Mouse (Mus musculus) forebrain, postnatal 0 days (tissue): ENCODE results near the gene Ndufa10. TPM values are rescaled to one million over a fixed set of nuclear protein-coding genes. Genes with fewer than 3 reads are reported as not detected.

Source experiments
- ATAC-seq: fragments of 200-750 bp; cut with Nextera tagmentation; 2 replicates; pipeline ENCODE4 v1.8.0; 2017; ENCODE audit warnings: mild to moderate bottlenecking, moderate library complexity
- DNase-seq: peaks from one replicate; pipeline ENCODE4 v3.0.0-alpha.2; 2015
- H3K27ac ChIP-seq: fragments of 300-500 bp; sonication (generic); 2 replicates; pipeline ENCODE4 v1.5.1; 2014; ENCODE audit warnings: low read depth, mild to moderate bottlenecking, antibody characterized with exemption, low read length, moderate library complexity, mixed read lengths
- H3K27me3 ChIP-seq: fragments of 300-500 bp; sonication (generic); 2 replicates; pipeline ENCODE4 v1.6.1; 2014; ENCODE audit warnings: mild to moderate bottlenecking, low read length, mixed read lengths; ENCODE audit not compliant: insufficient read depth
- H3K36me3 ChIP-seq: fragments of 300-500 bp; sonication (generic); 2 replicates; pipeline ENCODE4 v1.6.1; 2014; ENCODE audit warnings: mild to moderate bottlenecking, moderate library complexity; ENCODE audit not compliant: insufficient read depth
- H3K4me1 ChIP-seq: fragments of 300-500 bp; sonication (generic); 2 replicates; pipeline ENCODE4 v1.6.1; 2014; ENCODE audit warnings: antibody characterized with exemption; ENCODE audit not compliant: insufficient read depth
- H3K4me2 ChIP-seq: fragments of 300-500 bp; sonication (generic); 2 replicates; pipeline ENCODE4 v1.6.1; 2014; ENCODE audit warnings: low read depth, mild to moderate bottlenecking, moderate library complexity
- H3K4me3 ChIP-seq: fragments of 300-500 bp; sonication (generic); 2 replicates; pipeline ENCODE4 v1.5.1; 2014; ENCODE audit warnings: low read depth, low read length, mixed read lengths
- H3K9ac ChIP-seq: fragments of 300-500 bp; sonication (generic); 2 replicates; pipeline ENCODE4 v1.6.1; 2014; ENCODE audit warnings: mild to moderate bottlenecking
- H3K9me3 ChIP-seq: fragments of 300-500 bp; sonication (generic); 2 replicates; pipeline ENCODE4 v1.6.1; 2016; ENCODE audit warnings: low read length
- CTCF ChIP-seq: sonication (generic); IDR thresholded peaks from 2 replicates; pipeline ENCODE4 v1.5.1; 2016; ENCODE audit warnings: antibody characterized with exemption, control low read depth, low read depth
- WGBS: fragments of 180-500 bp; shearing (Covaris S2); extraction: QIAGEN DNeasy Blood & Tissue Kit; methylation state at CpG from one replicate; pipeline ENCODE4 v1.1.7; 2014; 5-methylcytosine and 5-hydroxymethylcytosine counted together
- polyA plus RNA-seq: library from polyadenylated mRNA; unstranded; fragments of >200 nt; fragmentation: Nextera tagmentation; extraction: Ambion mirVana; gene quantifications from 2 replicates; pipeline ENCODE4 v1.2.1, GENCODE M21; 2015
- total RNA-seq: library from RNA; depleted of rRNA; stranded (reverse); fragments of >200 nt; gene quantifications from 2 replicates; pipeline ENCODE4 v1.2.3, GENCODE M21; 2014

Gene Ndufa10
- total and polyA plus RNA-seq, 2 experiments from 2014 or later = 181 to 335 TPM

GRCm38 (mm10) chr1:92485013-92485412, 11.4 kb upstream of the Ndufa10 start, which contains the start of gene Olfr1416:
TSS of gene Olfr1416 (minus strand) at chr1:92485113.
- DNase-seq (no peak), ATAC-seq (no peak)
- H3K4me1 ChIP-seq = no peaks in the 10 kb centered on the region
- H3K9ac ChIP-seq = no peak within 1 kb of the TSS
- H3K9me3 ChIP-seq = no peaks in the 10 kb centered on the region
- no peak for TF ChIP-seq CTCF
- no peak within 1 kb of the TSS for H3K27ac ChIP-seq
- H3K4me2 ChIP-seq = no peak within 1 kb of the TSS
- no peaks in the 10 kb centered on the region for H3K36me3 ChIP-seq
- no peak within 1 kb of the TSS for H3K4me3 ChIP-seq
- H3K27me3 ChIP-seq = peaks cover 5% of the 10 kb centered on the region; the same call in 1 of the 2 replicates

GRCm38 (mm10) chr1:92474066-92474578, 462 bp upstream of the Ndufa10 start:
- 7% methylated on average over 10 of the region's 10 CpGs for WGBS
- DNase-seq (no peak), ATAC-seq (peak; percentile 49)
- Histone ChIP-seq H3K4me2 (peak overlapping the region; percentile 91), H3K4me3 (peak overlapping the region; percentile 84), H3K27ac (peak overlapping the region; percentile 77; the same call in 1 of the 2 replicates), H3K36me3 (peaks cover 22% of the 10 kb centered on the region), H3K9me3 (no peaks in the 10 kb centered on the region), H3K27me3 (no peaks in the 10 kb centered on the region), H3K4me1 (peaks cover 11% of the 10 kb centered on the region), H3K9ac (peak overlapping the region; percentile 91)
- TF ChIP-seq CTCF = no peak

GRCm38 (mm10) chr1:92468891-92469290, 4.8 kb downstream of the Ndufa10 start:
- no peaks in the 10 kb centered on the region for H3K27me3 ChIP-seq
- peaks cover 71% of the 10 kb centered on the region for H3K36me3 ChIP-seq
- WGBS = 92% methylated on average over 4 of the region's 4 CpGs
- peaks cover 5% of the 10 kb centered on the region for H3K4me1 ChIP-seq
- H3K4me3 ChIP-seq = no peak overlapping the region
- ATAC-seq = no peak
- H3K9me3 ChIP-seq = no peaks in the 10 kb centered on the region
- no peak for DNase-seq
- no peak overlapping the region for H3K4me2 ChIP-seq
- TF ChIP-seq CTCF = no peak
- no peak overlapping the region for H3K27ac ChIP-seq
- no peak overlapping the region for H3K9ac ChIP-seq

GRCm38 (mm10) chr1:92458416-92458815, 15.2 kb downstream of the Ndufa10 start:
- no peak for TF ChIP-seq CTCF
- 90% methylated on average over 6 of the region's 6 CpGs for WGBS

GRCm38 (mm10) chr1:92457758-92458157, 15.9 kb downstream of the Ndufa10 start:
- Histone ChIP-seq H3K4me1 (no peaks in the 10 kb centered on the region), H3K27ac (no peak overlapping the region), H3K4me3 (no peak overlapping the region), H3K36me3 (peaks cover 83% of the 10 kb centered on the region), H3K9ac (no peak overlapping the region), H3K27me3 (no peaks in the 10 kb centered on the region), H3K4me2 (no peak overlapping the region), H3K9me3 (no peaks in the 10 kb centered on the region)
- no peak for DNase-seq
- no peak for ATAC-seq
- no peak for TF ChIP-seq CTCF

More at GRCm38 (mm10) chr1:92458416-92458815, 15.2 kb downstream of the Ndufa10 start:
- ATAC-seq (no peak), DNase-seq (no peak)
- Histone ChIP-seq H3K4me2 (no peak overlapping the region), H3K9ac (no peak overlapping the region), H3K4me1 (no peaks in the 10 kb centered on the region), H3K36me3 (peaks cover 78% of the 10 kb centered on the region), H3K27me3 (no peaks in the 10 kb centered on the region), H3K4me3 (no peak overlapping the region), H3K9me3 (no peaks in the 10 kb centered on the region), H3K27ac (no peak overlapping the region)

- Histone ChIP-seq H3K9me3 (no peaks in the 10 kb centered on the region), H3K4me2 (no peak overlapping the region), H3K36me3 (peaks cover 79% of the 10 kb centered on the region), H3K27me3 (no peaks in the 10 kb centered on the region), H3K4me3 (no peak overlapping the region), H3K9ac (no peak overlapping the region), H3K4me1 (no peaks in the 10 kb centered on the region), H3K27ac (no peak overlapping the region)
- DNase-seq = peak; percentile 74
- peak; percentile 25; the same call in 1 of the 2 replicates for ATAC-seq
- WGBS = 77% methylated on average over 8 of the region's 8 CpGs
- TF ChIP-seq CTCF = peak; percentile 80
Measured at GRCm38 (mm10) chr1:92453751-92454445, 19.8 kb downstream of the Ndufa10 start.

- WGBS = 86% methylated on average over 3 of the region's 3 CpGs
- Histone ChIP-seq H3K4me3 (no peak overlapping the region), H3K9ac (no peak overlapping the region), H3K4me2 (no peak overlapping the region), H3K36me3 (peaks cover 84% of the 10 kb centered on the region), H3K27ac (no peak overlapping the region), H3K9me3 (no peaks in the 10 kb centered on the region), H3K4me1 (no peaks in the 10 kb centered on the region), H3K27me3 (no peaks in the 10 kb centered on the region)
- DNase-seq (no peak), ATAC-seq (no peak)
- TF ChIP-seq CTCF = no peak
Measured at GRCm38 (mm10) chr1:92448293-92448692, 25.4 kb downstream of the Ndufa10 start.
